Mouse (Mus musculus) 3134 (cell line): ENCODE measurements around the gene Arpc1b.
"Not testable (repeated sequence)": the region's sequence is repeated elsewhere in the genome, so short reads cannot be mapped to it uniquely, and the experiment has no call there.

Experiments
- DNase-seq: peaks from one replicate; pipeline ENCODE4 v3.0.0-alpha.2; 2011; ENCODE audit warnings: low spot score; ENCODE audit not compliant: insufficient read length; ENCODE audit errors: extremely low read depth

Gene Arpc1b

GRCm38 (mm10) chr5:145114071-145114605, at the start of gene Arpc1b:
Gene Arpc1b (plus strand): TSS chr5:145114215.
- DNase-seq = peak; percentile 88

- no peak for DNase-seq
Observed at GRCm38 (mm10) chr5:145064765-145065340, 49.2 kb upstream of the Arpc1b start.

- DNase-seq = no peak
Observed at GRCm38 (mm10) chr5:145068863-145069262, 45.2 kb upstream of the Arpc1b start.

GRCm38 (mm10) chr5:145069707-145070106, 44.3 kb upstream of the Arpc1b start:
- DNase-seq = no peak

GRCm38 (mm10) chr5:145071342-145071741, 42.7 kb upstream of the Arpc1b start:
- DNase-seq = no peak

- no peak for DNase-seq
Observed at GRCm38 (mm10) chr5:145075081-145075480, 38.9 kb upstream of the Arpc1b start.

- DNase-seq = no peak
Observed at GRCm38 (mm10) chr5:145081866-145082613, 32.0 kb upstream of the Arpc1b start.

- DNase-seq = not testable (repeated sequence)
Observed at GRCm38 (mm10) chr5:145083201-145083600, 30.8 kb upstream of the Arpc1b start.

- DNase-seq = peak; percentile 95
Observed at GRCm38 (mm10) chr5:145083632-145084451, 30.2 kb upstream of the Arpc1b start, which contains the start of the genes Arpc1a and Kpna7. Gene Arpc1a (plus strand): TSS chr5:145083830. Gene Kpna7 (minus strand): TSS chr5:145084030.

GRCm38 (mm10) chr5:145084822-145085221, 29.2 kb upstream of the Arpc1b start:
- no peak for DNase-seq

- no peak for DNase-seq
Observed at GRCm38 (mm10) chr5:145088186-145088585, 25.8 kb upstream of the Arpc1b start.

- no peak for DNase-seq
Observed at GRCm38 (mm10) chr5:145089878-145090277, 24.1 kb upstream of the Arpc1b start.

GRCm38 (mm10) chr5:145096195-145096594, 17.8 kb upstream of the Arpc1b start:
- DNase-seq = no peak

GRCm38 (mm10) chr5:145098340-145098821, 15.6 kb upstream of the Arpc1b start:
- no peak for DNase-seq

- no peak for DNase-seq
Observed at GRCm38 (mm10) chr5:145100960-145101359, 13.1 kb upstream of the Arpc1b start.

- not testable (repeated sequence) for DNase-seq
Observed at GRCm38 (mm10) chr5:145101451-145101850, 12.6 kb upstream of the Arpc1b start.

- DNase-seq = no peak
Observed at GRCm38 (mm10) chr5:145102706-145103105, 11.3 kb upstream of the Arpc1b start.

GRCm38 (mm10) chr5:145104328-145104727, 9.7 kb upstream of the Arpc1b start:
- DNase-seq = no peak

- DNase-seq = no peak
Observed at GRCm38 (mm10) chr5:145105694-145106275, 8.2 kb upstream of the Arpc1b start.

- no peak for DNase-seq
Observed at GRCm38 (mm10) chr5:145110401-145110800, 3.6 kb upstream of the Arpc1b start.
